In the genomic region with DNA sequence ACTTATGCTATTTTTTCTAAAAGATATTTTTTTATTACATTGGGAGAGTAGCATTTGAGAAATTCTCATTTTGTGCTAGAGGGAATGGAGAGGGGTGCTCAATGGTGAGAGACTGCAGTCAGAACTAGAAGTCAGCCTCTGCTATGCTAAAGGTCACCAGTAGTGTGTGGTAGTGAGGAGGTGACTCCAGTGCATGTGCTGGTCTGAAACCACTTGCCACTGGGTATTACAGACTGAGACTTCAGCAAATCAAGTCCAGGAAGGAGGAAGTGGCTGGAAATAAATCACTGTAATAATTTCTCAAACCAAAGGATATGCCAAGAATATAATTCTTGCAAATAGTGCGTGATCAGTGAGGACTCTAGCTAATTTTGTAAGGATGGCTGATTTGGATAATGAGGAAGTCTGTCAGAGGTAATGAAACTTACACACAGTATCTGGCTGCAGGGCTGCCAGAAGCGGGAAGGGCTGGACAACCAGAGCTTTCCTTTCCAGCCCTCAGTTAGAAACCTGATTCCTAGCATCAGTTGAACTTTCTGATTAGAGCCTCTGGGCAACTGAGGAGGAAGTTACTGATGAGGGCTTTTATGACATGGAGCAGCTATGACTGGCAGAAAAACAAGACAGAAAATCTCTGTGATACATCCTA, we compare ENCODE assay signal across 18 mouse cellular contexts.
A peak's percentile ranks its signal among the peaks of the same experiment; 100 is the strongest.
DNase-seq lines count a peak whose midpoint lies in the region; ATAC-seq and TF ChIP-seq lines count a peak whose summit lies in the region.
"Had no signal": no experiment of that assay in that cellular context is flagged by ENCODE, and none has a peak within 500 bp of the region (broad histone marks: within the 10 kb centered on the region; RNA-seq: fewer than 3 reads in every experiment).

No protein-coding gene starts in this region.

- no peak overlapping the region for H3K4me2 ChIP-seq in kidney, embryonic 15.5 days
- no peak overlapping the region for H3K4me2 ChIP-seq in forebrain, embryonic 14.5 days (ENCODE audit: low read length)
- H3K4me2 ChIP-seq: hindbrain, embryonic 14.5 days; neural tube, embryonic 13.5 days had no signal

- H3K36me3 ChIP-seq in kidney, embryonic 15.5 days: 0 out of 2 replicates have a peak, but pooled peaks cover under 1% of the 10 kb centered on the region
- peaks cover 0 to 3% of the 10 kb centered on the region in 2 experiments; a peak in 2 of 4 replicates for H3K36me3 ChIP-seq in MEL (ENCODE audit: control insufficient read depth in 1 of 2, insufficient read depth in 2 of 2, low read length in 2 of 2)
- peaks cover 7% of the 10 kb centered on the region; the same call in 1 of the 2 replicates for H3K36me3 ChIP-seq in embryonic facial prominence, embryonic 10.5 days (replicated peaks)
- H3K36me3 ChIP-seq in forebrain, embryonic 14.5 days (ENCODE audit: control insufficient read depth, insufficient read depth, low read length): no peaks in the 10 kb centered on the region
- H3K36me3 ChIP-seq in thymus, adult 2 months (ENCODE audit: control insufficient read depth, insufficient read depth, low read length): no peaks in the 10 kb centered on the region
- H3K36me3 ChIP-seq: neural tube, embryonic 13.5 days had no signal

- no peaks in the 10 kb centered on the region for H3K79me2 ChIP-seq in MEL (ENCODE audit: control insufficient read depth, insufficient read depth, low read length, poor library complexity)

- ATAC-seq in kidney, embryonic 15.5 days (replicated peaks; ENCODE audit: low FRiP score): peak; percentile 57; the same call in 1 of the 2 replicates
- ATAC-seq in megakaryocyte progenitor cell, adult 5-6 weeks (replicated peaks; ENCODE audit: poor library complexity): peak; percentile 63
- ATAC-seq in forebrain, embryonic 14.5 days: no peak
- ATAC-seq: activated CD4-positive, CD25-positive, alpha-beta regulatory T cell, adult 4 months had no signal

- peak overlapping the region; percentile 14; the same call in 1 of the 2 replicates for H3K27ac ChIP-seq in kidney, embryonic 15.5 days
- H3K27ac ChIP-seq in MEL (ENCODE audit: control insufficient read depth, low read depth, low read length): no peak overlapping the region
- no peak overlapping the region for H3K27ac ChIP-seq in embryonic facial prominence, embryonic 10.5 days (replicated peaks)
- H3K27ac ChIP-seq in forebrain, embryonic 14.5 days (ENCODE audit: low read depth, low read length): no peak overlapping the region
- no peak overlapping the region for H3K27ac ChIP-seq in thymus, adult 2 months (ENCODE audit: control insufficient read depth, insufficient read depth, low read length)
- H3K27ac ChIP-seq: hindbrain, embryonic 14.5 days; neural tube, embryonic 13.5 days had no signal

- no peak for DNase-seq in kidney, postnatal 10 days
- peak; percentile 29 for DNase-seq in MEL (ENCODE audit: low read depth, low spot score)
- DNase-seq in embryonic facial prominence, embryonic 10.5 days (ENCODE audit: low spot score): peak; percentile 24
- no peak for DNase-seq in forebrain, embryonic 14.5 days (ENCODE audit: low spot score)
- no peak for DNase-seq in thymus, adult 2 months
- DNase-seq: cerebellum, postnatal 25 days; layer of hippocampus, adult 9-11 months; left cerebral cortex, postnatal 4 days; lung, adult 18-20 months; midbrain, embryonic 14.5 days; right cerebral cortex, postnatal 14 days; thymus, postnatal 4 days had no signal

- WGBS in kidney, embryonic 15.5 days: 25% methylated on average over 2 of the region's 2 CpGs
- WGBS in embryonic facial prominence, embryonic 10.5 days: 55% methylated on average over 2 of the region's 2 CpGs
- 83% methylated on average over 2 of the region's 2 CpGs for WGBS in forebrain, embryonic 14.5 days
- 88% methylated on average over 2 of the region's 2 CpGs for WGBS in thymus, adult 2 months

- no peaks in the 10 kb centered on the region for H3K9me3 ChIP-seq in kidney, embryonic 15.5 days (replicated peaks)
- no peaks in the 10 kb centered on the region for H3K9me3 ChIP-seq in MEL (replicated peaks; ENCODE audit: insufficient read depth, low read length)
- H3K9me3 ChIP-seq in embryonic facial prominence, embryonic 10.5 days: no peaks in the 10 kb centered on the region
- no peaks in the 10 kb centered on the region for H3K9me3 ChIP-seq in forebrain, embryonic 14.5 days (replicated peaks; ENCODE audit: control insufficient read depth, low read length)
- H3K9me3 ChIP-seq: neural tube, embryonic 13.5 days had no signal

- H3K4me3 ChIP-seq in kidney, embryonic 15.5 days (replicated peaks): no peak overlapping the region
- no peak overlapping the region for H3K4me3 ChIP-seq in MEL (ENCODE audit: control insufficient read depth in 1 of 2, insufficient read depth in 1 of 2, low read depth in 2 of 2, low read length in 2 of 2)
- no peak overlapping the region for H3K4me3 ChIP-seq in embryonic facial prominence, embryonic 10.5 days
- no peak overlapping the region for H3K4me3 ChIP-seq in forebrain, embryonic 14.5 days (ENCODE audit: low read depth, low read length)
- no peak overlapping the region for H3K4me3 ChIP-seq in thymus, adult 2 months (ENCODE audit: control insufficient read depth, insufficient read depth, low read length)
- H3K4me3 ChIP-seq: erythroblast, embryonic 14.5 days; neural tube, embryonic 13.5 days had no signal

- H3K9ac ChIP-seq in kidney, embryonic 15.5 days: no peak overlapping the region
- H3K9ac ChIP-seq in MEL (ENCODE audit: control insufficient read depth, low read depth, low read length, poor library complexity, severe bottlenecking): no peak overlapping the region
- no peak overlapping the region for H3K9ac ChIP-seq in forebrain, embryonic 14.5 days (ENCODE audit: low read length)
- H3K9ac ChIP-seq: hindbrain, embryonic 14.5 days; neural tube, embryonic 13.5 days had no signal

- no peaks in the 10 kb centered on the region for H3K27me3 ChIP-seq in kidney, embryonic 15.5 days
- H3K27me3 ChIP-seq in MEL (ENCODE audit: control insufficient read depth in 1 of 2, insufficient read depth in 2 of 2, low read length in 2 of 2): no peaks in the 10 kb centered on the region
- H3K27me3 ChIP-seq in embryonic facial prominence, embryonic 10.5 days (replicated peaks; ENCODE audit: low read depth, poor library complexity, severe bottlenecking): no peaks in the 10 kb centered on the region
- no peaks in the 10 kb centered on the region for H3K27me3 ChIP-seq in forebrain, embryonic 14.5 days (replicated peaks; ENCODE audit: control insufficient read depth, insufficient read depth, low read length)
- no peaks in the 10 kb centered on the region for H3K27me3 ChIP-seq in thymus, adult 2 months (ENCODE audit: control insufficient read depth, insufficient read depth, low read length)
- H3K27me3 ChIP-seq: neural tube, embryonic 13.5 days had no signal

- TF ChIP-seq CTCF in MEL (IDR thresholded peaks at IDR 0.05 in 2 of 3, conservative IDR thresholded peaks at IDR 0.05 in 1 of 3; ENCODE audit: control insufficient read depth in 1 of 3, insufficient read depth in 1 of 3, low read depth in 2 of 3, low read length in 3 of 3, poor library complexity in 1 of 3, severe bottlenecking in 1 of 3): no peak
- no peak for TF ChIP-seq CTCF in thymus, adult 2 months (IDR thresholded peaks at IDR 0.05; ENCODE audit: borderline replicate concordance, control insufficient read depth, extremely low read depth, insufficient read depth, low read length, poor library complexity)

- no peak for TF ChIP-seq EP300 in MEL (IDR thresholded peaks at IDR 0.05; ENCODE audit: low read depth in 1 of 2, low read length in 2 of 2)

- no peak for TF ChIP-seq RAD21 in MEL (IDR thresholded peaks at IDR 0.05; ENCODE audit: low read depth, low read length)

- H3K4me1 ChIP-seq in kidney, embryonic 15.5 days: peaks cover 25% of the 10 kb centered on the region
- peaks cover 3 to 4% of the 10 kb centered on the region in 2 experiments; a peak in 3 of 4 replicates for H3K4me1 ChIP-seq in MEL (ENCODE audit: control insufficient read depth in 1 of 2, insufficient read depth in 2 of 2, low read length in 2 of 2)
- H3K4me1 ChIP-seq in embryonic facial prominence, embryonic 10.5 days: peaks cover 23% of the 10 kb centered on the region
- no peaks in the 10 kb centered on the region for H3K4me1 ChIP-seq in forebrain, embryonic 14.5 days (ENCODE audit: control insufficient read depth, insufficient read depth, low read length)
- H3K4me1 ChIP-seq in thymus, adult 2 months (replicated peaks; ENCODE audit: control insufficient read depth, insufficient read depth, low read length): no peaks in the 10 kb centered on the region; the same call in 1 of the 2 replicates

- no peak for TF ChIP-seq POLR2A in MEL (IDR thresholded peaks at IDR 0.05; ENCODE audit: control insufficient read depth in 1 of 2, insufficient read depth in 1 of 2, low read depth in 1 of 2, low read length in 2 of 2, poor library complexity in 1 of 2)
- TF ChIP-seq POLR2A in thymus, adult 2 months (IDR thresholded peaks at IDR 0.05; ENCODE audit: control insufficient read depth, extremely low read depth, insufficient read depth, low read length, poor library complexity): no peak

TF ChIP-seq in MEL, 35 proteins besides CTCF, POLR2A, EP300 and RAD21:
- TF ChIP-seq TCF12 (IDR thresholded peaks at IDR 0.05; ENCODE audit: low read depth, low read length): no peak
- no peak for TF ChIP-seq MAZ (IDR thresholded peaks at IDR 0.05; ENCODE audit: low read depth, low read length)
- no peak for TF ChIP-seq SIN3A (IDR thresholded peaks at IDR 0.05; ENCODE audit: low read length)
- TF ChIP-seq CHD2 (IDR thresholded peaks at IDR 0.05; ENCODE audit: low read length): no peak
- no peak for TF ChIP-seq SMC3 (IDR thresholded peaks at IDR 0.05; ENCODE audit: low read depth, low read length)
- no peak for TF ChIP-seq KAT2A (conservative IDR thresholded peaks at IDR 0.05; ENCODE audit: low read depth, low read length)
- TF ChIP-seq GATA1 (IDR thresholded peaks at IDR 0.05; ENCODE audit: low read depth, low read length): no peak
- TF ChIP-seq USF1 (IDR thresholded peaks at IDR 0.05; ENCODE audit: low read depth, low read length): no peak
- TF ChIP-seq JUND (IDR thresholded peaks at IDR 0.05; ENCODE audit: low read depth, low read length): no peak
- no peak for TF ChIP-seq MAX (IDR thresholded peaks at IDR 0.05; ENCODE audit: low read length)
- no peak for TF ChIP-seq TAL1 (IDR thresholded peaks at IDR 0.05; ENCODE audit: low read length)
- no peak for TF ChIP-seq ZC3H11A (IDR thresholded peaks at IDR 0.05; ENCODE audit: low read depth, low read length)
- TF ChIP-seq POLR2AphosphoS2 (IDR thresholded peaks at IDR 0.05; ENCODE audit: low read length): no peak

Comparison
In these comparisons a context has a peak if more than half of its experiments do, and no peak if none do; other contexts are left out.
1. DNase-seq: peak in MEL (single experiment) and embryonic facial prominence, embryonic 10.5 days (single experiment); none in kidney, postnatal 10 days (single experiment), forebrain, embryonic 14.5 days (single experiment) and thymus, adult 2 months (single experiment).